Mouse (Mus musculus) inflammation-experienced regulatory T-cells, adult 6 months (primary cell): ENCODE data around the gene Rdh8. TPM values are rescaled to one million over a fixed set of nuclear protein-coding genes. Genes with fewer than 3 reads are reported as not detected.

Source experiments
- ATAC-seq: one replicate; pipeline ENCODE4 v1.8.0; 2017
- polyA plus RNA-seq, 3 experiments: library from polyadenylated mRNA; unstranded; fragments of 100-300 nt; shearing (Covaris generic); gene quantifications; one replicate each; pipeline ENCODE4 v1.2.1; 2017

The Rdh8 gene
- polyA plus RNA-seq, 3 experiments from 2014 or later, result not detected

GRCm38 (mm10) chr9:20837184-20837947 is 19.1 kb downstream of the Rdh8 start:
- ATAC-seq, result no peak

GRCm38 (mm10) chr9:20838931-20839330 is 20.6 kb downstream of the Rdh8 start:
- no peak for ATAC-seq

- no peak for ATAC-seq
These were observed 23.9 kb downstream of the Rdh8 start for GRCm38 (mm10) chr9:20842211-20842610.

GRCm38 (mm10) chr9:20842670-20843069 is 24.4 kb downstream of the Rdh8 start:
- no peak for ATAC-seq

GRCm38 (mm10) chr9:20850179-20850578 is 31.9 kb downstream of the Rdh8 start:
- no peak for ATAC-seq

- ATAC-seq, result no peak
These were observed 38.8 kb downstream of the Rdh8 start for GRCm38 (mm10) chr9:20857131-20857530.

GRCm38 (mm10) chr9:20859926-20860325 is 41.6 kb downstream of the Rdh8 start:
- ATAC-seq, result no peak

- ATAC-seq, result peak; percentile 41
These were observed 43.5 kb downstream of the Rdh8 start for GRCm38 (mm10) chr9:20861821-20862220.

GRCm38 (mm10) chr9:20862225-20862624 is 43.9 kb downstream of the Rdh8 start:
- ATAC-seq, result no peak

- no peak for ATAC-seq
These were observed 48.6 kb downstream of the Rdh8 start for GRCm38 (mm10) chr9:20866879-20867278.

- peak; percentile 69 for ATAC-seq
These were observed 50.2 kb downstream of the Rdh8 start, which contains the start of gene A230050P20Rik for GRCm38 (mm10) chr9:20868448-20869001. Gene A230050P20Rik, plus strand, starts transcription at chr9:20868642.

GRCm38 (mm10) chr9:20869246-20869645 is 50.9 kb downstream of the Rdh8 start:
- ATAC-seq, result no peak

- ATAC-seq, result no peak
These were observed 52.2 kb downstream of the Rdh8 start for GRCm38 (mm10) chr9:20870211-20871173.

GRCm38 (mm10) chr9:20872991-20873390 is 54.7 kb downstream of the Rdh8 start:
- no peak for ATAC-seq

GRCm38 (mm10) chr9:20873521-20873920 is 55.2 kb downstream of the Rdh8 start:
- ATAC-seq, result no peak

GRCm38 (mm10) chr9:20875021-20875790 is 56.9 kb downstream of the Rdh8 start:
- ATAC-seq, result no peak

Other genes with a start within 250 kb of the Rdh8 start
- 10 to 100 TPM in 2 of 3 experiments, 1 to 10 TPM in 1; 7.2 to 15.1 (median 14.0) TPM for gene Zfp846, start 237.2 kb upstream of the Rdh8 start, polyA plus RNA-seq
- 100 to 1,000 TPM; 323 to 416 (median 337) TPM for gene Ubl5, start 175.6 kb upstream of the Rdh8 start, polyA plus RNA-seq
- 10 to 100 TPM; 21.7 to 59.5 (median 54.3) TPM for gene Fbxl12, start 173.7 kb upstream of the Rdh8 start, polyA plus RNA-seq
- gene Pin1, start 166.4 kb upstream of the Rdh8 start, polyA plus RNA-seq, result 10 to 100 TPM; 23.0 to 29.3 (median 23.6) TPM
- gene Olfm2, start 72.2 kb upstream of the Rdh8 start, polyA plus RNA-seq, result under 1 TPM in 1 of 3 experiments, not detected in 2; 0.90 TPM
- gene Col5a3, start 3.4 kb upstream of the Rdh8 start, polyA plus RNA-seq, result not detected
- 10 to 100 TPM in 2 of 3 experiments, 1 to 10 TPM in 1; 9.9 to 16.8 (median 14.3) TPM for gene A230050P20Rik, start 50.1 kb downstream of the Rdh8 start, polyA plus RNA-seq
- 1 to 10 TPM in 1 of 3 experiments, under 1 TPM in 2; 0.27 to 1.9 (median 0.63) TPM for gene Angptl6, start 61.2 kb downstream of the Rdh8 start, polyA plus RNA-seq
- gene Ppan, start 69.7 kb downstream of the Rdh8 start, polyA plus RNA-seq, result 10 to 100 TPM; 16.1 to 28.8 (median 24.2) TPM
- gene Eif3g, start 80.1 kb downstream of the Rdh8 start, polyA plus RNA-seq, result 100 to 1,000 TPM; 159 to 219 (median 191) TPM
- 10 to 100 TPM; 41.0 to 78.9 (median 43.9) TPM for gene Dnmt1, start 141.4 kb downstream of the Rdh8 start, polyA plus RNA-seq
- gene S1pr2, start 158.3 kb downstream of the Rdh8 start, polyA plus RNA-seq, result 1 to 10 TPM; 5.1 to 6.4 (median 5.9) TPM
- 100 to 1,000 TPM in 2 of 3 experiments, 10 to 100 TPM in 1; 95.6 to 122 (median 112) TPM for gene Mrpl4, start 184.2 kb downstream of the Rdh8 start, polyA plus RNA-seq
- 10 to 100 TPM; 50.8 to 92.7 (median 68.9) TPM for gene Icam1, start 197.5 kb downstream of the Rdh8 start, polyA plus RNA-seq
- gene Icam4, start 210.9 kb downstream of the Rdh8 start, polyA plus RNA-seq, result 1 to 10 TPM; 1.6 to 6.3 (median 3.1) TPM
- gene Icam5, start 213.6 kb downstream of the Rdh8 start, polyA plus RNA-seq, result under 1 TPM in 2 of 3 experiments, not detected in 1; 0.25 to 0.31 TPM
- gene Zglp1, start 248.6 kb downstream of the Rdh8 start, polyA plus RNA-seq, result 1 to 10 TPM in 1 of 3 experiments, under 1 TPM in 1, not detected in 1; 0.82 to 3.0 TPM